Mouse (Mus musculus) midbrain, embryonic 11.5 days (tissue): ENCODE results near the gene Nedd9. TPM values are rescaled to one million over a fixed set of nuclear protein-coding genes. Genes with fewer than 3 reads are reported as not detected.
A peak's percentile ranks its signal among the peaks of the same experiment; 100 is the strongest.

Experiments
- ATAC-seq: fragments of 200-750 bp; cut with Nextera tagmentation; 2 replicates; pipeline ENCODE4 v1.8.0; 2017; ENCODE audit warnings: moderate TSS enrichment, moderate library complexity; ENCODE audit not compliant: low FRiP score
- DNase-seq: peaks from one replicate; pipeline ENCODE4 v3.0.0; 2015; ENCODE audit warnings: low spot score; ENCODE audit errors: missing footprints
- H3K27ac ChIP-seq: fragments of 300-500 bp; sonication (generic); 2 replicates; pipeline ENCODE4 v1.5.1; 2014; ENCODE audit warnings: low read depth, low read length
- H3K27me3 ChIP-seq: fragments of 300-500 bp; sonication (generic); 2 replicates; pipeline ENCODE4 v1.6.1; 2014; ENCODE audit warnings: mild to moderate bottlenecking, low read length, moderate library complexity, mixed read lengths; ENCODE audit not compliant: control insufficient read depth, insufficient read depth
- H3K36me3 ChIP-seq: fragments of 300-500 bp; sonication (generic); 2 replicates; pipeline ENCODE4 v1.6.1; 2014; ENCODE audit warnings: mild to moderate bottlenecking, low read length, moderate library complexity, mixed read lengths; ENCODE audit not compliant: control insufficient read depth, insufficient read depth
- H3K4me1 ChIP-seq: fragments of 300-500 bp; sonication (generic); 2 replicates; pipeline ENCODE4 v1.6.1; 2014; ENCODE audit warnings: low read length; ENCODE audit not compliant: control insufficient read depth, insufficient read depth
- H3K4me2 ChIP-seq: fragments of 300-500 bp; sonication (generic); 2 replicates; pipeline ENCODE4 v1.6.1; 2014; ENCODE audit warnings: mild to moderate bottlenecking, moderate library complexity
- H3K4me3 ChIP-seq: fragments of 300-500 bp; sonication (generic); 2 replicates; pipeline ENCODE4 v1.5.1; 2014; ENCODE audit warnings: low read depth, low read length
- H3K9ac ChIP-seq: fragments of 300-500 bp; sonication (generic); 2 replicates; pipeline ENCODE4 v1.6.1; 2014; ENCODE audit warnings: low read length
- H3K9me3 ChIP-seq: fragments of 300-500 bp; sonication (generic); 2 replicates; pipeline ENCODE4 v1.6.1; 2016; ENCODE audit warnings: low read length; ENCODE audit not compliant: control insufficient read depth
- WGBS: fragments of 180-500 bp; shearing (Covaris S2); extraction: QIAGEN DNeasy Blood & Tissue Kit; methylation state at CpG from one replicate; pipeline ENCODE4 v1.1.7; 2014; 5-methylcytosine and 5-hydroxymethylcytosine counted together
- polyA plus RNA-seq: library from polyadenylated mRNA; unstranded; fragments of >200 nt; fragmentation: Nextera tagmentation; extraction: Ambion mirVana; gene quantifications from 2 replicates; pipeline ENCODE4 v1.2.1, GENCODE M21; 2014

Gene Nedd9
- polyA plus RNA-seq, 1 experiment from 2014 or later, result 18.5 TPM

DNA sequence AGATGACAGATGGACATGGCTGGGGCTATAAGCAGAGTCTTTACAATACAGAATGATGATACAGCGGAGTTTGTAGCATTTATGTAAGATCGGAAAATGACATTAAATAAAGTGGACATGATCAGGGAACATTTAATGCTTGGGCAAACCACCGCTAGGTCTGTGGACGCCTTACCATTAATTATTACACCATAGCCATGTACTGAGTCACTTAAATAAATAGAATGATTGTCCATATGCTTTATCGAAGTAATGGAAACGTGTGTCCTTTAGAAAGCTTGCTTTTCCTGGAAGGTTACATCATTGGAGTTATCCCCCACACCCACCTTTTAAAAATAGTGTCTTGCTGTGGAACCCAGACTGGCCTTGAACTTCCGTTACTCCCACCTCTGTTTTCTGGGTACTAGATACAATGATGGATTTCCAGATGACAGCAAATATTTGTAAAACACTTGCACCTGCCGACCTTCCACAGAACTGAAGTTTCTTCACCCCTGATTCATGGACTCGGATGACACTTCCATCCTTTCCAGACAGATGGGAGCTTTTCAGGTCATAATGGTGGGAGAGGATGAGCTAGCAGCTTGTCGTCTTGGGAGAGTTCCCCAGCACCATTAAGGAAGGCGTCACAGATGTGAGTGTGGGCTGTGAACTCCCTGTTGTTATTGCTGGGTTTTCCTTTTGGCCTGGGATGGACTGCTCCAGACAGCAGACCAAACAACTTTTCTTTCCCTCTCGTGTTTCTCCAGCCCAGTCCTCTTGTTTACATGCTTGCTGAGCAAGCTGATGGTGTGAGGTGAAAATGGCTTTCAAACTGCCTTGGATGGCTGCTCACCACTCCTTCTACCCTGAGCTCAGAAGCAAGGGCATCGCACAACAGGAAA, 76.7 kb downstream of the Nedd9 start:
- no peaks in the 10 kb centered on the region for H3K4me1 ChIP-seq
- H3K4me2 ChIP-seq, result no peak overlapping the region
- H3K4me3 ChIP-seq, result no peak overlapping the region
- WGBS, result 86% methylated on average over 13 of the region's 13 CpGs
- no peaks in the 10 kb centered on the region for H3K36me3 ChIP-seq
- DNase-seq, result peak; percentile 64
- no peaks in the 10 kb centered on the region for H3K27me3 ChIP-seq
- no peak for ATAC-seq
- no peak overlapping the region for H3K27ac ChIP-seq
- H3K9ac ChIP-seq, result no peak overlapping the region
- no peaks in the 10 kb centered on the region for H3K9me3 ChIP-seq

DNA sequence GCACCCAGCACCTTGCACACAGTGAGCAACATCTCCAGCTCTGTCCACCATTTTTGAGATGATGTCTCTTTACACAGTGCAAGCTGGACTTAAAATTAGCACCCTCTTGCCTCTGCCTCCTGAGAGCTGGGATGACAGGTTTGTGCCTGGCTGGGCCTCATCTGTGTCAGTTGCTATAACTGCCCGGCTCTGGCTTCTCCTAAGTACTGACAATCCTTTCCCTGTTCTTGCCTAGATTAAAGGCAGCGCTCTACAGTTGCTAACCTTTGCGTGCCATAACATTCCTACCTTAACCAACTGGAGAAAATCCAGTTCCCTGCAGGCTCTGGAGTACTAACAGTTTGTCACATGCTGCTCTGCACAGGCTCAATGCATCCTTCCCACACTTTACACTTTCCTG, 77.9 kb downstream of the Nedd9 start:
- Histone ChIP-seq H3K9ac (no peak overlapping the region), H3K27ac (no peak overlapping the region), H3K4me2 (no peak overlapping the region), H3K4me3 (no peak overlapping the region), H3K27me3 (no peaks in the 10 kb centered on the region), H3K4me1 (no peaks in the 10 kb centered on the region), H3K36me3 (no peaks in the 10 kb centered on the region), H3K9me3 (no peaks in the 10 kb centered on the region)
- 90% methylated on average over 3 of the region's 3 CpGs for WGBS
- DNase-seq, result peak; percentile 56
- no peak for ATAC-seq

DNA sequence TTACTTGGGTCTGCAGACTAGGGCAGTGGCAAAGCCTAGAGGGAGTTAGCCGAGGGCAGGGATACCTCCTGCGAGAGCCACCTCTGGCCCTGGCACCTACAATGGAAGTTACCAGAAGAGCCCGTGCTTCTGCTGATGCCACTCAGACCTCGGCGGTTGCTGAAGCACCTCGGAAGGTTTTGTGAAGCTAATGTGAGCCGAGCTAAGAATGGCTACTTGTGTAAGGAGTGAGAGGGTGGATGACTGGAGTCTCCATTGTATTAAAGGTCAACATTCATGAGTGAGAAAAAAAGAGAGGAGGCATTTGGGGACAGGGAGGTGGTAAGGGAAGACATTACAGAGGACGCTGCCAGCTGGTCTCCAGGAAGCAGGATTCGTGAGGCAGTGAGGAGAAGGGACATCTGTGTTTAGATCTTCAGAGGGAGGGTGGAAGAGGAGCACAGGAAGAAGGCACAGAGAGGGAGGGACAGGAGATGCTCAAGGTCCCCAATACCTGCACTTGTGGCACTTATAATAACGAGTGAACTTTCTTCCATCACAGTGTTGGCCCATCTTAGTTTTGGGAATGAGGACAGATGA, 78.7 kb downstream of the Nedd9 start:
- Histone ChIP-seq H3K9me3 (no peaks in the 10 kb centered on the region), H3K4me1 (no peaks in the 10 kb centered on the region), H3K4me2 (no peak overlapping the region), H3K36me3 (no peaks in the 10 kb centered on the region), H3K27ac (no peak overlapping the region), H3K9ac (no peak overlapping the region), H3K4me3 (no peak overlapping the region), H3K27me3 (no peaks in the 10 kb centered on the region)
- ATAC-seq, result no peak
- peak; percentile 82 for DNase-seq
- 88% methylated on average over 10 of the region's 10 CpGs for WGBS

DNA sequence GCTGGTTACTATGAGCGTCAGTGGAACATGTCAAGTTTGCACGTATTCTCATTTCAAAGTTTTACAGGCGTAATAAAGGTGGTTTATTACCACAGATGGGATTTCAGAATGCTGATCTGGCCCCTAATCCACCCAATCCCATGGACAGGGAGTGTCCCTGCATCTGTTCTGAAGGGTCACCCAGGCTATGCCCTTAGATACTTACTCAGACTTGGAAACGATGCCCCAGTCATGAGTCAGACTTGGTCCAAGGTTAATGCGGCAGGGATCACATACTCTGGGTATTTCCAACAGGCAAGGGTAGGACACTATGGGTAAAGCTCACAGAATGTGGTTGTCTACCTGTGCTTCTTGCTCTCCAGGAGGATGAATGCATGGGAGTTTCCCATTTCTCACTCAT, 82.2 kb downstream of the Nedd9 start:
- ATAC-seq, result no peak
- Histone ChIP-seq H3K4me3 (no peak overlapping the region), H3K9me3 (no peaks in the 10 kb centered on the region), H3K27me3 (no peaks in the 10 kb centered on the region), H3K9ac (no peak overlapping the region), H3K27ac (no peak overlapping the region), H3K36me3 (no peaks in the 10 kb centered on the region), H3K4me2 (no peak overlapping the region), H3K4me1 (no peaks in the 10 kb centered on the region)
- DNase-seq, result no peak
- WGBS, result 93% methylated on average over 5 of the region's 5 CpGs

DNA sequence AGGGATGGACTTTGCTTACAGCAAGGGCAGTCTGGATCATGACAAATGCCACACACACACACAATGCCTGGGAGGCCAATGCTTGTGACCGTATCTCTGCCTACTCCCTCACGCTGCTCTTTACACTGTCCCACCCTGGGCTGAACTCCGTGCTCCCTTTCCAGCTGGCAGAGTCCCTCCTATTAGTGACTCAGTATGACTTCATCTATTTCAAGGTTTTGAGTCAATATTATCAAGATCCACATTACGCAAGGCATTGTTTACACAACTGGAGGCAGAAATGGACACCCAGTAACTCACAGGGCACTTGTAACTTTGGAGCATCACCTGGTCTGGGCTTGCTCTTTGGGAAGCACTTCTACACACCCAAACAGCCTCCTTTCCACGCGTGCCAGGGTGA, 83.3 kb downstream of the Nedd9 start:
- DNase-seq (peak; percentile 47), ATAC-seq (no peak)
- H3K9ac ChIP-seq, result no peak overlapping the region
- H3K4me3 ChIP-seq, result no peak overlapping the region
- WGBS, result 91% methylated on average over 6 of the region's 6 CpGs
- no peaks in the 10 kb centered on the region for H3K36me3 ChIP-seq
- H3K9me3 ChIP-seq, result no peaks in the 10 kb centered on the region
- H3K4me2 ChIP-seq, result no peak overlapping the region
- H3K27ac ChIP-seq, result no peak overlapping the region
- H3K4me1 ChIP-seq, result no peaks in the 10 kb centered on the region
- H3K27me3 ChIP-seq, result no peaks in the 10 kb centered on the region

DNA sequence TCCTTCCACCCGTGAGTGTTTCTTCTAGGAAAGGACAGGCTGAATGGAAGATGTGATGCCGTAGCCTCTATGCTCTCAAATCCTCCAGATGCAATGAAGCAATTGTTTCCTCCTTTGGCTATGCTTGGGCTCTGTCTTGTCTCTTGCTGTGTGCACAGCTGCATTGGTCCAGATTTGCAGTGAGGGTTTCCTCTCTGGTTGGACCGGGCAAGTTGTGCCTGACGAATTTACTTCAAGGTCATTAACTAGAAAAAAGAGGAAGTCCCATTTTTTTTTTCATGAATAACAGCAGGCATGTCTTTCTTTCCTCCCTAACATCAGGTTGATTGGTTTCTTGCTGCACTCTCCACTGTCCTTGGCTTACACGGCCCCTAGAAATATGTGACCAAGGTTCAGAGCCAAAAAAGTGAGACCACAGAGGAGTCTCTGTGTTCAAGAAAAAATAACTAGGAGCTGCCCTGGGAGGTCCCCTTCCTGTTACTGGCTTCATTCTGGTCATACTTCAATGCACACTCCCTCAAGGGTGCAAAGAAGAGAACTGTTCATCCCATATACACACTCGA, 84.6 kb downstream of the Nedd9 start:
- H3K4me3 ChIP-seq, result no peak overlapping the region
- H3K4me1 ChIP-seq, result no peaks in the 10 kb centered on the region
- H3K27ac ChIP-seq, result no peak overlapping the region
- ATAC-seq (no peak), DNase-seq (peak; percentile 77)
- H3K36me3 ChIP-seq, result no peaks in the 10 kb centered on the region
- no peak overlapping the region for H3K9ac ChIP-seq
- WGBS, result 57% methylated on average over 6 of the region's 6 CpGs
- H3K9me3 ChIP-seq, result no peaks in the 10 kb centered on the region
- no peaks in the 10 kb centered on the region for H3K27me3 ChIP-seq
- H3K4me2 ChIP-seq, result no peak overlapping the region

DNA sequence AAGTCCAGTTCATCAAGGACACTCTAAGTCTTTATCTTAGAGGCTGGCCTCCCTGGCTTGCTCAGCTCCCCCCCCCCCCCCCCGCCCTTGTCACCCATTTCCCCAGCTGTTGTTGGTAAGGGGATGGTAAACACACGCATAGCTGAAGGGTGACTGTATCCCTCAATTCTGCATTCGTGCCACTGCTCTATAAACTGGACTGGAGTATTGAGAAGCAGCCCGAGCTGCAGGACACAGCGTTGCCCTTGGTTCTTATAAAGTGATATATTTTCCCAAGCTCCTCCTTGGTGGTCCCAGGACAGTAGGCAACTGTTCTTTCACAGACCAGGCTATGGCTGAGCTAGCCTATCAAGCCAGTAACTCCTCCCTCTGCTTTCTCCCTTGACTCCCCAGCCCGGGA, 85.4 kb downstream of the Nedd9 start:
- Histone ChIP-seq H3K4me1 (no peaks in the 10 kb centered on the region), H3K9me3 (no peaks in the 10 kb centered on the region), H3K4me2 (no peak overlapping the region), H3K27ac (no peak overlapping the region), H3K4me3 (no peak overlapping the region), H3K9ac (no peak overlapping the region), H3K36me3 (no peaks in the 10 kb centered on the region), H3K27me3 (no peaks in the 10 kb centered on the region)
- DNase-seq (peak; percentile 71), ATAC-seq (no peak)
- WGBS, result 70% methylated on average over 6 of the region's 6 CpGs

DNA sequence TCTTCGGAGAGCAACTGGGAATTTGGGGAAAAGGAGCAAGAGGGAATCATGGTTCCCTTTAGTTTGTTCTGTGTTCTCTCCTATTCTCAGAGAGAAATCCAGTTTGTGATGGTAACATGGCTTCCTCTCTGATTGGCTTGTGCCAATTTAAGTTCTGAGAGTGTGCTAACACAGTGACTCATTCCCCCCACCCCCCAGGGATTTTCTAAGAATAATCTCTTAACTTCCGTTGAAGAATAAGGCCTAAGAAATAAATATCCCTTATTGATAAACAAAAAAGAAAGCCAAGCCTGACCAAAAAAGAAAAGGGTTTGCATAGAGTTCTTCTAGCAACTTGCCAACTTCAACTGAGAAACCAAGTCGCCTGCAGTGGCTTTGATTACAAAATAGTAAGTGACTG, 86.9 kb downstream of the Nedd9 start:
- Histone ChIP-seq H3K4me3 (no peak overlapping the region), H3K9ac (no peak overlapping the region), H3K27me3 (no peaks in the 10 kb centered on the region), H3K27ac (no peak overlapping the region), H3K36me3 (no peaks in the 10 kb centered on the region), H3K9me3 (no peaks in the 10 kb centered on the region), H3K4me1 (no peaks in the 10 kb centered on the region), H3K4me2 (no peak overlapping the region)
- ATAC-seq (no peak), DNase-seq (peak; percentile 51)
- 72% methylated on average over 3 of the region's 3 CpGs for WGBS

DNA sequence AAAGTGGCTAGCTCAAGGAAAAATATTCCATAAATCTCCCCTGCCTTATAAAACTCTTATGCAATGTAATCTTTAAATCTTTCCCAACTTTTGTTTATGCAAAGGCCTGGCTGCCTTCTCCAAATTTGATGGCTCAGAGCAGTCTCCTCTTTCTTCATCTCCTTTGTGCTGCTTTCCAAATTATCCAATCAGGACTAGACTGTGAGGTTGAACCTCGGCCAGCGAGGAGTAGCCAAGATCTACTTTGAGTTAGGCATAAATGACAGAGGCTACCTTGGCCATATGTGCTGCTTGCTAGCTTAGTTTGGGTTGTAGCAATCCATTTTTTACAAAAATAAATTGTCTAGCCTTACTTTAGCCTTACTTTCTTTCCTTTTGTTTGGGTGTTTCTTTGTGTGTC, 95.0 kb downstream of the Nedd9 start:
- ATAC-seq (no peak), DNase-seq (peak; percentile 75)
- Histone ChIP-seq H3K27ac (no peak overlapping the region), H3K4me3 (no peak overlapping the region), H3K9me3 (no peaks in the 10 kb centered on the region), H3K36me3 (no peaks in the 10 kb centered on the region), H3K4me1 (no peaks in the 10 kb centered on the region), H3K4me2 (no peak overlapping the region), H3K9ac (no peak overlapping the region), H3K27me3 (no peaks in the 10 kb centered on the region)
- WGBS, result 87% methylated on average over 2 of the region's 2 CpGs
